Comparison of ENCODE assay signal across 19 mouse cellular contexts in genomic region chr12:56698191-56698980, GRCm38 (mm10). TPM values are rescaled to one million over a fixed set of nuclear protein-coding genes. Genes with fewer than 3 reads are reported as not detected.
DNase-seq lines count a peak whose midpoint lies in the region; ATAC-seq lines count a peak whose summit lies in the region.
"Had no signal": no experiment of that assay in that cellular context is flagged by ENCODE, and none has a peak within 500 bp of the region (broad histone marks: within the 10 kb centered on the region; RNA-seq: fewer than 3 reads in every experiment).

No protein-coding gene starts in this region.

- H3K9me3 ChIP-seq in heart, embryonic 16.5 days (replicated peaks; ENCODE audit: control insufficient read depth, low read length), result no peaks in the 10 kb centered on the region
- no peaks in the 10 kb centered on the region for H3K9me3 ChIP-seq in embryonic facial prominence, embryonic 10.5 days
- H3K9me3 ChIP-seq in limb, embryonic 11.5 days (ENCODE audit: control insufficient read depth, low read length), result no peaks in the 10 kb centered on the region
- no peaks in the 10 kb centered on the region for H3K9me3 ChIP-seq in stomach, embryonic 14.5 days (ENCODE audit: control insufficient read depth, low read depth, low read length)
- H3K9me3 ChIP-seq: forebrain, embryonic 15.5 days; intestine, embryonic 15.5 days; liver, embryonic 13.5 days had no signal

- intact Hi-C loops in gastrocnemius, postnatal 14 days (cut with DNase I; ENCODE audit: low total_unique reads), result no loop called here

- no peak for ATAC-seq in heart, embryonic 16.5 days (replicated peaks; ENCODE audit: extremely low read depth, insufficient read depth, low FRiP score)
- ATAC-seq in limb, embryonic 11.5 days (ENCODE audit: insufficient number of reproducible peaks, low FRiP score, low TSS enrichment, low read depth), result no peak
- no peak for ATAC-seq in stomach, embryonic 14.5 days (ENCODE audit: insufficient number of reproducible peaks, insufficient read depth, low FRiP score, low read depth)
- no peak for ATAC-seq in frontal cortex, adult (ENCODE audit: low TSS enrichment)
- ATAC-seq: forebrain, embryonic 15.5 days; intestine, embryonic 15.5 days; lung, postnatal 0 days had no signal

- DNase-seq in heart, adult 8-10 months (ENCODE audit: low spot score), result no peak
- peak; percentile 32 for DNase-seq in embryonic facial prominence, embryonic 10.5 days (ENCODE audit: low spot score)
- no peak for DNase-seq in limb, embryonic 11.5 days (ENCODE audit: low spot score)
- no peak for DNase-seq in gastrocnemius, postnatal 14 days
- DNase-seq: cerebellum, postnatal 25 days; gastrocnemius, adult 2 months; liver, embryonic 13.5 days; thymus, adult 2 months had no signal

- WGBS in heart, embryonic 16.5 days, result 8% methylated on average over 8 of the region's 8 CpGs
- WGBS in embryonic facial prominence, embryonic 10.5 days, result 1% methylated on average over 8 of the region's 8 CpGs
- under 1% methylated on average over 8 of the region's 8 CpGs for WGBS in limb, embryonic 11.5 days
- WGBS in stomach, embryonic 14.5 days, result 4% methylated on average over 8 of the region's 8 CpGs

- H3K4me1 ChIP-seq in heart, embryonic 16.5 days (ENCODE audit: control insufficient read depth, insufficient read depth, low read length), result peaks cover 6% of the 10 kb centered on the region
- H3K4me1 ChIP-seq in embryonic facial prominence, embryonic 10.5 days, result peaks cover 49% of the 10 kb centered on the region
- peaks cover 17% of the 10 kb centered on the region for H3K4me1 ChIP-seq in limb, embryonic 11.5 days (ENCODE audit: control insufficient read depth, insufficient read depth, low read length)
- 0 out of 2 replicates have a peak, but pooled peaks cover 4% of the 10 kb centered on the region for H3K4me1 ChIP-seq in stomach, embryonic 14.5 days (ENCODE audit: control insufficient read depth, insufficient read depth, low read length)

- peaks cover 76% of the 10 kb centered on the region for H3K27me3 ChIP-seq in heart, embryonic 16.5 days (ENCODE audit: control insufficient read depth, insufficient read depth, low read length)
- peaks cover 100% of the 10 kb centered on the region for H3K27me3 ChIP-seq in embryonic facial prominence, embryonic 10.5 days (replicated peaks; ENCODE audit: low read depth, poor library complexity, severe bottlenecking)
- peaks cover 71% of the 10 kb centered on the region for H3K27me3 ChIP-seq in limb, embryonic 11.5 days (ENCODE audit: control insufficient read depth, insufficient read depth, low read length)
- H3K27me3 ChIP-seq in stomach, embryonic 14.5 days (ENCODE audit: control insufficient read depth, insufficient read depth, low read length), result peaks cover 68% of the 10 kb centered on the region

- no peak overlapping the region for H3K4me2 ChIP-seq in heart, embryonic 16.5 days (ENCODE audit: low read depth, low read length)
- H3K4me2 ChIP-seq in limb, embryonic 11.5 days (ENCODE audit: low read depth, severe bottlenecking), result peak overlapping the region; percentile 12; the same call in 1 of the 2 replicates
- H3K4me2 ChIP-seq in stomach, embryonic 14.5 days (replicated peaks; ENCODE audit: low read depth, low read length), result peak overlapping the region; percentile 45; the same call in 1 of the 2 replicates
- H3K4me2 ChIP-seq: forebrain, embryonic 15.5 days; intestine, embryonic 15.5 days had no signal

- no peaks in the 10 kb centered on the region for H3K36me3 ChIP-seq in heart, embryonic 16.5 days (ENCODE audit: control insufficient read depth, insufficient read depth)
- no peaks in the 10 kb centered on the region for H3K36me3 ChIP-seq in embryonic facial prominence, embryonic 10.5 days (replicated peaks)
- H3K36me3 ChIP-seq in limb, embryonic 11.5 days (ENCODE audit: control insufficient read depth, insufficient read depth, low read length), result no peaks in the 10 kb centered on the region
- no peaks in the 10 kb centered on the region for H3K36me3 ChIP-seq in stomach, embryonic 14.5 days (ENCODE audit: control insufficient read depth, insufficient read depth, low read length)
- H3K36me3 ChIP-seq: forebrain, embryonic 15.5 days; intestine, embryonic 15.5 days; liver, embryonic 13.5 days had no signal

- no peak overlapping the region for H3K9ac ChIP-seq in heart, embryonic 16.5 days (ENCODE audit: low read length)
- no peak overlapping the region for H3K9ac ChIP-seq in limb, embryonic 11.5 days (ENCODE audit: low read length)
- no peak overlapping the region for H3K9ac ChIP-seq in stomach, embryonic 14.5 days (replicated peaks; ENCODE audit: low read depth, low read length)
- H3K9ac ChIP-seq: forebrain, embryonic 15.5 days; intestine, embryonic 15.5 days; liver, embryonic 13.5 days had no signal

- H3K27ac ChIP-seq in heart, embryonic 16.5 days (ENCODE audit: low read length), result no peak overlapping the region
- H3K27ac ChIP-seq in embryonic facial prominence, embryonic 10.5 days (replicated peaks), result no peak overlapping the region
- no peak overlapping the region for H3K27ac ChIP-seq in limb, embryonic 11.5 days (replicated peaks; ENCODE audit: low read depth, low read length)
- no peak overlapping the region for H3K27ac ChIP-seq in stomach, embryonic 14.5 days (ENCODE audit: low read length)
- H3K27ac ChIP-seq: forebrain, embryonic 15.5 days; gastrocnemius, adult 2 months; intestine, embryonic 15.5 days; liver, embryonic 13.5 days had no signal

- peak overlapping the region; percentile 6; the same call in 1 of the 2 replicates for H3K4me3 ChIP-seq in heart, embryonic 16.5 days (ENCODE audit: low read length)
- peak overlapping the region; percentile 61 for H3K4me3 ChIP-seq in embryonic facial prominence, embryonic 10.5 days
- H3K4me3 ChIP-seq in limb, embryonic 11.5 days (ENCODE audit: low read depth, low read length), result no peak overlapping the region
- H3K4me3 ChIP-seq in stomach, embryonic 14.5 days (ENCODE audit: low read depth, low read length), result peak overlapping the region; percentile 28; the same call in 1 of the 2 replicates
- H3K4me3 ChIP-seq: forebrain, embryonic 15.5 days; liver, embryonic 13.5 days had no signal

RNA-seq across cellular contexts. Expression of gene Pax9, which starts 6.8 kb away (rescaled TPM):
- polyA plus RNA-seq in heart, embryonic 16.5 days (2015; fragmentation: Nextera tagmentation; extraction: Ambion mirVana), result 1.6 and 2.4 TPM in 2 replicates
- total RNA-seq in heart, adult 8-10 months (2022), result under 1 TPM in 3 of 4 experiments, not detected in 1; 0.05 to 0.25 (median 0.11) TPM
- polyA plus RNA-seq in embryonic facial prominence, embryonic 10.5 days (2016; fragmentation: Nextera tagmentation; extraction: Ambion mirVana), result 6.3 and 9.9 TPM in 2 replicates
- 3.1 and 3.8 TPM in 2 replicates for polyA plus RNA-seq in limb, embryonic 11.5 days (2014; fragmentation: Nextera tagmentation; extraction: Ambion mirVana)
- polyA plus RNA-seq in stomach, embryonic 14.5 days (2014; fragmentation: Nextera tagmentation; extraction: Ambion mirVana), result 2.3 and 3.8 TPM in 2 replicates
- total RNA-seq in gastrocnemius, postnatal 14 days (2021), result under 1 TPM in 1 of 2 experiments, not detected in 1; 0.04 TPM
- total RNA-seq: adrenal gland, postnatal 4 days; hematopoietic stem cell, adult 5-6 weeks; layer of hippocampus, adult 8-10 months; left cerebral cortex, adult 8-10 months; monocyte, adult 5-6 weeks had no signal
- polyA plus RNA-seq: forebrain, embryonic 15.5 days; intestine, embryonic 15.5 days had no signal
